Mouse (Mus musculus) small intestine, adult 2 months (tissue): ENCODE measurements around the gene Gm29776.

Source experiments
- CTCF ChIP-seq: fragments of 200-500 bp; IDR thresholded peaks from 2 replicates; pipeline ENCODE4 v1.5.1; 2012; ENCODE audit warnings: low read depth, mild to moderate bottlenecking, control low read depth, inconsistent platforms, low read length, moderate library complexity, mixed read lengths; ENCODE audit not compliant: insufficient replicate concordance, insufficient read length; ENCODE audit errors: extremely low read depth
- POLR2A ChIP-seq: fragments of 200-500 bp; IDR thresholded peaks from 2 replicates; pipeline ENCODE4 v1.6.1; 2012; ENCODE audit warnings: low read depth, mild to moderate bottlenecking, control low read depth, inconsistent platforms, low read length, moderate library complexity

GRCm38 (mm10) chr14:54643011-54643410 lies 55.6 kb downstream of the Gm29776 start:
- no peak for TF ChIP-seq POLR2A
- no peak for TF ChIP-seq CTCF
